Mouse (Mus musculus) testis, postnatal 14 days (tissue): ENCODE results near the gene 4933424G06Rik.

Experiments
- DNase-seq: peaks from one replicate; pipeline ENCODE4 v3.0.0; 2021; ENCODE audit warnings: low spot score

4933424G06Rik gene

DNA sequence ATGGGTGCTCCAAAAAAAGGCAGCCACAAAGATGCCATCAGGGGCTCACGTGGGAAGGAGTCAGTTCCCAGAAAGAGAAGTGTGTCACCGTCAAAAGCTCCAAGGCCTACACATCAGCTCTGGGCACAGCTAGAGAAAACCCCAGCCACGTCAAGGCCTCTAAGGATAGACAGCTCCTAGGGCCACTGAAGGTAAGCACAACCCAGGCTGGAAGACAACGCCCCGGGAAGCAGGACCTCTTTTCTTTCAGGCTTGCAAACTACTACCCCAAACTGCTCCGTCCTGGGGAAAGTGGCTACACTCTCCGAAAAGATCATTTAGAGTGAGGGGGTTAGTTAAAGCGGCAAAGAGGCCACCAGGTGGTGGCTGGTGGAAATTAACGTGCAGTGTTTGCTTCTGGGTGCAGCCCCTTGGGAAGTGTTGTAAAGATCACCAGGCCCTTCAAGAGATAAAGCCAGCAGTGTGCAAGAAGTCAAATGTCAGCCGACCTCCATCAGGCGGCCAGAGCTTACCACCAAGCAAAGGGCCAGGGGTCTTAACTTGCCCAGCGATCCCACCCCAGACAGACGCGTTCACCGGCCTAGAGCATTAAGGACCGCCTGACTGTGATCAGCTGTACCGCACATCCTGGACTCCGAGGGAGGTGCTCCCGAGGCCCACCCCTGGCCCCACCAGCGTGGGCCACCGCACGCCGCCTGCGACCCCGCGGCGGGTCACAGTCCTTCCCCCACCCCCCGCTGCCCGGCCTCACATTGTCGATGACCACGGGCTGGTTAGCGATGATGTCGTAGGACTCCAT lies 695 bp upstream of the 4933424G06Rik start:
- DNase-seq, result no peak

DNA sequence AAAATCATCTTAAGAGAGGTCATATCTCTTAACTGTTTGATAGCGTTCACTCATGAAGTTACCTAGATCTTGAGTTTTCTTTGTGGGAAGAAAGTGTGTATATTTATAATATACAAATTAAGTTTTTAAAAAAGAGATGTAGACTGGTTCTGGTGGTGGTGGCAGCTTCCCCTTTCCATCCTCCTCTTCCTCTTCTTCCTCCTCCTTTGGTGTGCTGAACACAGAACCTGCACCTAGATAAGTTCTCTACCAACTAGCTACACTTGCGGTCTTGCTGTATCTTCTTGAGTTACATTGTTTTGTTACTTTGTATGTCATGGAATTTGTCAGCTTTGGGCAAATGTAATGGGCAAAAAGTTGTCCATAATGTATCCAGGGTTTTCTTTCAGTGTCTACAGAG lies 1.2 kb downstream of the 4933424G06Rik start:
- no peak for DNase-seq

DNA sequence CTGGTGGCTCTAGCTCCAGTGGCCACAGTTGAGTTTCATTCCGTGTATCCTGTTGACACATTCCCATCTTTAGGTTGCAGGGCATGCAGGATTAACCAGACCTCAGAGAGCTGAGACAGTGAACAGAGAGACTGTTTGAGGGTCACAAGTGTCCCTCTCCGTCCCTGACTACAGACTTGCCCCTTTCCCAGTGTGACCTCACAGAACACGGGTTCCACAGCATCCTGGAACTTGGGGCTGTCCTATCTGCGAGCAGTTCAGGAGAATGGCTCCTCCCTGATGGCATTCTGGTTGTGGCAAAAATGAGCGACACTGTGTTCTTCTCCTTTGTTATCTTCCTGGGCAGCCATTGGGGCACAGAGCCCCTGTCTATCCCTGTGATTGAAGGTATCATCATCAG lies 4.4 kb downstream of the 4933424G06Rik start, which contains the start of gene Actr1b:
TSS of gene Actr1b (minus strand) at position 112 of the 400 bp plus-strand sequence.
- DNase-seq, result no peak

DNA sequence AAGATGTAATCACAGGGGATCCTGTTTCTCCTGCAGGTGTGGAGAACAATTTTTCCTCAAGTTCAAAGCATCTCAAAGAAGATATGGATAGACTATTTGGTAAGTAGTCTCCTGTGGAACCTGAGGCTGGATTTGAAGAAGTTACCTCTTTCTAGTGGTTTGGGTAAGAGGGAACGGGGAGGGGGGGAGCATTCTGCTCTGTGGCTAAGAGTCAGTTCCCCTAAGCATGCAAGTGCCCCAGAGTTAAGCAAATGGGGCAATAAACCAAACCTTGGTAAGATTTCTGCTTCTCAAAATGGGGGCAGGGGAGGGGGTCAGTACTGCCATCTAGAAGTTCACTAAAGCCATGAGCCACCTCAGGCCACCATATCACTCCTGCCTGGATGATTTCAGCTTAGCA lies 8.8 kb downstream of the 4933424G06Rik start:
- no peak for DNase-seq

DNA sequence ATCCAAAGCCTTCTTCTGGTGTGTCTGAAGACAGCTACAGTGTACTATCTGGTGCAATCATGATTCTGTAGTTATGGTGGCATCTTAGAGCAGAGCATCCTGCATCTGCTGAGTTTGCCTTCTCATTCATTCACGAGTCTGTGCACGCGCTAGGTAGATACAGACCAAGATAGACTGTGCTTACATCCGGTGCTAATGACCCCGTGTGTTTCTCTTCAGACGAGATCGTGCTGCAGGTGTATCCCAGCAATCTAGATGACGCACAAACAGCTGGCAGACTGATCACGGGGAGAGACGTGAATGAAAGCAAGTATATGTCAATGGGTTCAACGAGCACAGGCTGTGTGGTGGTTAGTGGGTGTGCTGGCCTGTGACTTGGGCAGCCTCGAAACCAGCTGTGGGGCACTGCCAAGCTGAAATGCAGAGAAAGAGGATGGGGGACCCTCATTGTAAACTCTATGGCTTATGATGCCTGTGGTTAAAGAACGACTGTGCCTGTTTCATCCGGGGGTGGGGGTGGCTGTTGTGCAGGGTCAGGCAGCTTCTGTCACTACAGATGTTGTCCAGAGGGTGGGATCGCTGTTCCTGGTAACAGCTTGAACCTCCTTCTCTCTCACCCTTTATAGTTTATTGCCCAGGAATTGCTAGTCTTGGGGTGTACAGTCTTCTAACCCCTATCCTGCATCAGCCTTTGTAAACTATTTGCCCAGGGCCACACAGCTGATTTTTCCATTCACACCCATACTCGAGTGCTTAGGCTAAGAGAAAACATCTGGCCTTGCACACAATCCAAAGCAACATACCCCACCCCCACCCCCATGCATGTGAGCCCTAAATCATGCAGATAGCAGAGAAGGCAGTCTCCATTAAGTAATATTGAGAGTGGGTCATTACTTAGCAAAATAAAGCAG lies 13.5 kb downstream of the 4933424G06Rik start:
- DNase-seq, result no peak

DNA sequence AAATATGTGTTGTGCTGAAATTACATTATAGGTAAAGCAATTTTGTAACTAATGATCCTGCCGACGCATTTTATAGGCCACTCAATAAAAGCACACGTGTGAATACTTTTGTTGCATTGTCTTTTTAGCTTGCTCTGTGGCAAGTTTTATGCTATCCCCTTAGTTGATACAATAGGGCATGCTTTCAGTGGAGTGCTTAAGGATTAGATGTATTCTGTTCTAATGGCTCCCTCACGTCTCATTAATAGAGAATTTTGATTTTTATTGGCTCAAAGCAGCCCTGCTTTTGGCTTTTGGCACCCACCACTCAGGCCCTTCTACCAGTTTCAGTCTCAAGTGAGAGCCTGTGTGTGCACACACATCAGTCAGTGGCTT lies 14.1 kb downstream of the 4933424G06Rik start:
- DNase-seq, result no peak

DNA sequence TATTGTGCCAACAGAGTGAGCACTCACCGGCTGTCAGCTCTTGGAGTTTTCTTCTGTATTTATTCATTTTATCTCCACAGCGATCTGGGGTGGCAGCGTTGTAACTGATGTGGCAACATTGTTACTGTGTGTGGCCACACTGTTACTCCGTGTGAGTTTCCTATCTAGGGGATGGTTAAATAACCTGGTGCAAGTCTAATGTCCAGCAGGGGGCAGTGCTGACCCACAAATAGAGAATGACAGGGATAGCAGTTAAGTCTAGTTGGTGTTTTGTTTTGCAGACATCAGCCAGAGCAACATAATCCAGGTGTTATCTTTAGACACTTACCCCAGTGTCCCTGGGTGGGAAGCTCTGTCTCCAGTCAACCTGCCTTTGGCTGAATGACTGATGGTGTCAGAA lies 27.4 kb downstream of the 4933424G06Rik start:
- peak; percentile 69 for DNase-seq

DNA sequence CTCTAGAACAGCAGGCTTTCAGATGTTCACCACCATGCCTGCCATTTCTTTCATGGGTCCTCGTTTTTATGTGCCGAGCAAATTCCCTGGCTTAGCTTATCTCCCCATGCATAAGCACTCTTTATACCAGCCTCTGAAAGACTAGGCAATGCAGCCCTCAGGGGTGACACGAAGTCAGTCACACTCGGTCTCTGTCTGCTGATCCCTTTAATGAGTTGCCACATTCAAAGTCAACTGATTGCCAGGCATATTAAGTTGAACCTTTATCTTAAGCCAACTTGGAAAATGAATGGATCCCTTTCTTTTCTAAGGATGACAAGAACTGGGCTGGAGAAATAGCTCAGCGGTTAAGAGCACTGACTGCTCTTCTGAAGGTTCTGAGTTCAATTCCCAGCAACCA lies 29.3 kb downstream of the 4933424G06Rik start:
- DNase-seq, result no peak

DNA sequence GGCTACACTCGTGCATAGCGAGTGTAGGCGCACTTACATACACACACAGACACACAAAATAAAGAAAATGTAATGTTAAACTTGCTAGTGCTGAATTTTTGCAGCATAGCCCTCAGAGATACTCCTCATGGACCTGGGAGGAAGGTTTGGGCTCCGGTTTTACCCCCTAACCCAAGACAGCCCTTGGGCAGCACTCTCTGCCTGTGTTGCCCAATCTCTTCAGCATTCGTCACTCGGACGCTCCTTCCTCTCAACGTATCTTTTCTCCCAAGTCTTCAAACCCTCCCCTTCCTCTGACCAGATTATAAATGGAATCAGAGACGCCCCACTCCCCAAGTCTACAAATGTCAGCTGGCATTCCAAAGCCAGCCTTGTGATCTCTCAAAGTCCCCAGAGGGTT lies 33.1 kb downstream of the 4933424G06Rik start:
- no peak for DNase-seq

DNA sequence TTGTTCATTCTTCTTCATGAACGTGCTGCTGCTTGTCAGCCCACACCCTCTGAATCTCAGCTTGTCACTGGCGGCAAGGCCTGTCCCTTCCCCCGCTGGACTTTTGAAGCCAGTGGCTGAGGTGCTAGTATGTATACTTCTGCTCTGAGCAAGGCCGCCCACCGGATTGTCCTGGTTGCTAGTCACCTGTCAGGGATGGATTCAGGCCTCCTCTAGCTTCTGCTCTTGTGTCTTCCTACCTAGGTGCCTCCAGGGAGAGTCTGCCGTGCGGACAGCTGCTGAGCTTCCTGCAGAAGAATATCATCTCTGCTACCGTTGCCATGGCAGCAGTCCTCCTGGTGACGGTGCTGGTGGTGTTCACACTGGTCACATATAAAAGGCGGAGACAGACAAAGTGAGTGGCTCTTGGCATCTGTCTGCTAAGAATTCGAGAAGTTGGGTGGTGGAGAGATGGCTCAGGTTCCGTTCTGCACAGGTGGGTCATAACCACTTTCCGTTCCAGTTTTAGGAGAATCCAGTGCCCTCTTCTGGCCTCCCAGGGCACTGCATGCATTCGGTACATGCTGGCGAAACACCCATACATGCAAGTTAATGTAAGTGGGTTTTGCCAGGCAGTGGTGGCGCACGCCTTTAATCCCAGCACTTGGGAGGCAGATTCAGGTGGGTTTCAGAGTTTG lies 34.5 kb downstream of the 4933424G06Rik start:
- no peak for DNase-seq

DNA sequence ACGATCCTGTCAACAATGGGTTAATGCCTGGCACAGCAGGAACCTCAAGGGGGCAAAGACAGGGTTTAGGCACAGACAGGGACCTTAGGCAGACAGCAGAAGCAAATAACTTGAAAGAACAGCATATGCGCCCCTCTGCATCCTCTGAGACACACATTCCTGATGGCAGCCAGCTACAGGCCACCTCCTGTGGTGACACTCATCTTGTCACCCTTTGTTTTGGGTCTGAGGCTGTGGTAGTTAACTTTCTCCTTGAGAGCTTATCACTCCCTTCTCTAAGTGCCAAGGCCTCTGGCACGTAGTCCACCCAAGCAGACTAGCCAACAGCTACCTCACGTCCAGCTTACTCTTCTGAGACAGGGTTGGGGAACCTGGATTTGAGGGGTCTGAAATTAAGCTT lies 35.7 kb downstream of the 4933424G06Rik start:
- no peak for DNase-seq

DNA sequence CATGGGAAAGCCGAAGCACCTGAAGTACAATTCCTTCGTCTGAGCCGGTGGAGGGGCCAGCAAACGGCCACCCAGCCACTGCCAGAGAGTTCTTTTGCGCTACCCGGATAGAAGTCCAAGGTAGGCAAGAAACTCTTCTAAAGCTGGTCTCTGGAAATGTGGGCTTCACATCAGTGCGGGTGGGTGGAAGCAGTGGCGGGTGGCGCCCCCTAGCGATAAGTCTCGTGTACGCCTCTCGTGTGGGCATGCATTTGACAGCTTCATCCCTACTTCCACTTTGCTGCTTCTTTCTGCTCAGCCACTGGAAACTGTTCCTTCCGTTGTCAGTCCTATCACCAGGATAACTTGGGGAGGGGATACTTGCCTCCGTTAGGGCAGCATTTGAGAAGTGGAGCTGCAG lies 36.5 kb downstream of the 4933424G06Rik start:
- peak; percentile 63 for DNase-seq

DNA sequence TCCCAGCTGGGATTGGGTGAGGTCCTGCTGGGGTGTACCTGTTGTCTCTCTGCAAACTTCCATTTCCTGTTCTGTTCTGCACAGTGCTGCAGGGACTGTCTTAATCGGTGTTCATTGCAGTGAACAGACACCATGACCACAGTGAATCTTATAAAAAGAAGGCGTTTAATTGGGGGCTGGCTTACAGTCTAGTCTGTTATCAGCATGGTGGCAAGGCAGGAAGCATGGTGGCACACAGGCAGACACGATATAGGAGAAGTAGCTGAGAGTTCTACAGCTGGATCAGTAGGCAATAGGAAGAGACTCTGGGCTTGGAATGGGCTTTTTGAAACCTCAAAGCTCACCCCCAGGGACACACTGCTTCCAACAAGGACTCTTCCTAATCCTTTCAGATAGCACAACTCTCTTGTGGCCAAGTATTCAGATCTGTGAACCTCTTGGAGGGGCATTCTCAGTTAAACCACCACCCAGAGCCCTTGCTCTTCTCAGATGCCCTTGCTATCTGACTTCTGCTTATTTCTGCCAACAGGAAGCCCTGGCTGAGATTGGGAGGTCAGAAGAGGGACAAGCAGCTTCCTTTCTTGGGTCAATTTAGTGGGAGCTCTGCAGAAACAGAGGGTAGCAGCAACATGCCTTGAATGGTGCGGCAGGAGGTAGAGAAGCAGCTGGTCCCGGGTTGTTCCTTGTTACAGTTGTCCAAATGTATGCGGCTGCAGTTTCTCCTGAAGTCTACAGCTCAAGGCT lies 44.2 kb downstream of the 4933424G06Rik start:
- no peak for DNase-seq

DNA sequence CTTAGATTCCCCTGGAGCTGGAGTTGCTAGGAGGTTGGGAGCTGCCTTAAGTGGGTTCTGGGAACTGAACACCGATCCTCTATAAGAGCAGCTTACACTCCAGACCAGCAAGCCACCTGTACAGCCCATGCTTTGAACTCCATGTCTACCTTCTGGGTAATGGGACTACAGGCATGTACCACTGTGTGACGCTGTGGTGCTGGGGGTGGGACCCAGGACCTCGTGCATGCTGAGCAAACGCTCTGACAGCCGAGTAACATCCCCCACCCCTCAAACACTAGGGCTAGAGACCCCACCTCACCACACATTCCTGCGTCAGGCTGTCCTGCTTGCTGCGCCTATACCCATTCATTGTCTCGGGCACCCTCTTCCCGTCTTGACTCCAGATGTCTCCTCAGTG lies 48.6 kb downstream of the 4933424G06Rik start:
- no peak for DNase-seq

DNA sequence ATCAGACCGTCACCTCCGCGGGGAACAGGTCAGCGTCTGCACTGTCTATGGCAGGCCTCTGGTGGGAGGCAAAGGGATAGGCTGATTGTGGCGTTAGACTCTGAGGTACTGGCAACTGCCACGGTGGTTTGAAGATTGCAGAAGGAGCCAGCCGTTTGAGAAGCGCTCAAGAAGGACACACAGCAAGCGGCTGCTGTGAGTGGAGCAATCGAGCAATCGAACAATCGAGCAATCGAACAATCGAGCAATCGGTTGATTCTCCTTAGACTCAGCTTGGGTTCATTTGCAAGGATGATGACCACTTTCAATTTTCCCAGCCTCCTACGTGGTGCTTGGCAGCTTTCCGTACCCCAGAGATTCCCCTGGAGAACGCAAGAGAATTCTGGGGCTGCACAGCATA lies 49.1 kb downstream of the 4933424G06Rik start:
- no peak for DNase-seq

DNA sequence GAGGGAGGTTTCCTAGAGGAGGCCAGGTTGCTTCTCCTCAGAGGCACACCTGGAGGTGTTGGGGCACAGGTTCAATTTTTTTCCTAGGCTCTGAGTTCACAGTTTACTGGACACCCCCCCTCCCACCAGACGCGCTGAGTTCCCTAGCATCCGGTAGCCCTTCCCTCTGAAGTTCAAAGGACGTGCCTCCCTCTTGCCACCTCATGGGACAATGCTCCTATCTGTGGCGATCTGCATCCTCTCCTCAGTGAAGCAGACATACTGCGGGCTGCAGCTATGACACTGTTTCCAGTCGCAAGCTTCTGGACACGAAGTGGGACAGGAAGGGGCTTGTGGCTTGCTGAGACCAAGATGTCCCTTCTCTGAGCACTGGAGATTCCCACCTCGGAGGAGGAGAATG lies 50.5 kb downstream of the 4933424G06Rik start:
- DNase-seq, result no peak

DNA sequence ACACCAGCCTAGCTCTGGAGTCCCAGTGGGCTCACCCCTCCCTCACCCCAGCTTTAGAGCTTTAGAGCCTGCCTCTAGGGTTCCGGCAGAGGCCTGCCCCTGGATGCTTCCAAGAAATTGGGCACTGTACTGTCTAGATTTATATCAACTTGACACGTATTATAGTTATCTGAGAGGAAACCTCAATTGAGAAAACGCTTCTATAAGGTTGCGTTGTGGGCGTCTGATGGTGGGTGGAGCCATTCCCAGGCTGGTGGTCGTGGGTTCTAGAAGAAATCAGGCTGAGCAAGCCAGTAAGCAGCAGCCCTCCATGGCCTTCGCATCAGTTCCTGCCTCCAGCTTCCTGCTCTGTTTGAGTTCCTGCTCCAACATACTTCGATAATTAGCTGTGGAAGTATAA lies 51.1 kb downstream of the 4933424G06Rik start:
- DNase-seq, result no peak

DNA sequence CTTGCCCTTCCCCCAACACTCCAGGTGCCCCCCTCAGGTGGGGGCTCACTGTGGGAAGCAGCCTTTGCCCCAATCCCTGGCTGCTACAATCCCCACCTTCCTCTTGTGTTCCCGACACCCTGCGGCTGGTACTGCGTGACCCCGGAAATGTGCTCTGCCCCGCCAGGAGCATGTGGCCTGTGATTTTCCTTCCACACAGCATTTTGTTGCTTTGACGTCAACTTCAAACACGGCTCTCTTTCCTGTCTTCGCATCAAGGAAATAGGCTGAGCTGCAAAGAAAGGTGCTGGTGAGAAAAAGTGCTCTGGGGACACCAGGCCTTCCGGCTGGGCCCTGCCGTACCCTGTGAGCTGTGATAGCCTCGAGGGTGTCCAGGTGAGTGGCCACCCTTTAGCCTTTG lies 51.6 kb downstream of the 4933424G06Rik start, which contains the start of gene Zap70:
TSS of gene Zap70 (plus strand) at position 231 of the 400 bp plus-strand sequence.
- DNase-seq, result no peak

DNA sequence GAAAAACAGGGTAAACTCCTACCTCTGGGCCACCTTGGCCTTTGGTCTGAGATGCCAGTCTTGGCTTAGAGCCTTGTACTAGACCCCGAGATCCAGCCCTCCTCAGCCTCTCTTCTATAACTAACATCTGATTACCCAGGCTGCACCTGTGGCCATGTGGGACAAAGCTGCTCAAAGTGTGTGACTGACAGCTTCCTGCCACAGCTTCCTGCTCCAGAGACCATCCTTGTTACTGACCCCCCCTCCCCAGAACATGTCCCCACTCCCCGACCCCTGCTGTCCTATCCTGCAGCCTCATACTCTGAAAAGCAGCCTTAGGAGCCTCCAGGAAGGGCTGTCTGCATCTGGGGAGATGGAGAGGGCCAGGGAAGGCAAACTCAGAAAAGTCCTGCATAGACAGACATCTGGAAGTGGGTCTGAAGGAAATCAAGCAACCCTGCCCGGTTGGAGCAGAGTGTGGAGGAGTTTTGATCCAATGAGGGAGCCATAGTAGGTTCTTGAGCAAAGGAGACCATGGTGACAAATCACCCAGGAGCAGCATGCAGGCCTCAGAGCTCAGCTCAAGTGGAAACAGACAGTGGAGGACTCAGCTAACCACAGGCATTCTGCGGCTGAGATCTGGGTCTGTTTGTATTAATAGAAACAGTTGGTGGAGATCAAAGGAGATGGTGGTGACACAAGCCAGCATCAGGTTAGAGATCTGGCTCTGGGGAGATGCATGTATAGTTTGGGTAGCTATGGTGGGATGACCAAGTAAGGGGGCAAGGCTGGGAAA lies 56.7 kb downstream of the 4933424G06Rik start:
- DNase-seq, result no peak

DNA sequence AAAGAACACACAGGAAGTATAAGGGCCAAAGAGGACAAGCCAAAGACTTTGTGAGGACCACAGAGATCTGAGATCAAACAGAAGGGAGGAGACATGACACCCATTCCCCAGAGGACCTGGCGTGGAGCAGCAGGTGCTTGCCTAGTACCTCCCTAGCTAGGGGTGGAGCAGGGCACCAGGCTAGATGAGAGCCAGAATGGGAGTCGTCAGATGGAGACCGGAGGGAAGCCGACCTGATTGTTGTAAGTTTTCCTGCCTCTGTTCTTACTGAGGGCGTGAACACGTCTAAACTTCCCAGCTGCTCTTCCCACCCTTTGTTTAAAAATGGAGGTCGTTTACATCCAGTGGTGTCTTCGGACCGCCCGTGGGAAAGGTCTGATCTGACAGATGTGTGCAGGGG lies 57.4 kb downstream of the 4933424G06Rik start:
- DNase-seq, result no peak

DNA sequence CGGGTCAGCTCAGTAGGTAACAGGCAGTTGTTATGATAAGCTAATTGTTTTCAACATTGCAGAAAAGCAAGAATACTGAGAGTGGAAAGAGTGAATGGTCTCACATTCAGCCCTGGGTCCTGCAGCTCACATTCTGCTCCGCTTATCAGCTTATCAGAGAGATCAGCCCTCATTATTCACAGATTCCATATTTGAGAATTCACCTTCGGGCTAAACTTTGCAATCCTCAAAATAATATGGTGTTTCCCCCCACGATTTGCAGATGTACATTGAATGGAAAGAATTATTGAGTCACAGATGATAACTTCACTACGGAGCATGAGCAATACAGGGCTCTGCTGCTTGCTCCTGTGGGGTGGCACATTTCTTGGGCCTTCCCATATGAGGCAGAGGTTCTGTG lies 58.8 kb downstream of the 4933424G06Rik start:
- no peak for DNase-seq
